Mouse (Mus musculus): ENCODE measurements around the gene Bnc1.

Bnc1 gene

GRCm38 (mm10) chr7:81992131-81993061 is at the start of gene Bnc1:
Bnc1 (minus strand) TSS chr7:81992292.
- in situ Hi-C loops (cut with MboI, MseI), result loop anchor here (5.0 kb wide), 1 partner anchor 65 kb away; no protein-coding TSS in a partner anchor

- in situ Hi-C loops (cut with MboI, MseI), result no loop called here
Observed at GRCm38 (mm10) chr7:82033347-82033746, 41.3 kb upstream of the Bnc1 start.

- in situ Hi-C loops (cut with MboI, MseI), result loop anchor here (10.0 kb wide), 1 partner anchor 1865 kb away; no protein-coding TSS in a partner anchor
Observed at GRCm38 (mm10) chr7:82029666-82030065, 37.6 kb upstream of the Bnc1 start.

GRCm38 (mm10) chr7:82025802-82026201 is 33.7 kb upstream of the Bnc1 start:
- in situ Hi-C loops (cut with MboI, MseI), result loop anchor here (10.0 kb wide), 1 partner anchor 1861 kb away; no protein-coding TSS in a partner anchor

GRCm38 (mm10) chr7:82023676-82024075 is 31.6 kb upstream of the Bnc1 start:
- in situ Hi-C loops (cut with MboI, MseI), result loop anchor here (10.0 kb wide), 1 partner anchor 1859 kb away; no protein-coding TSS in a partner anchor

- in situ Hi-C loops (cut with MboI, MseI), result loop anchor here (10.0 kb wide), 1 partner anchor 1858 kb away; no protein-coding TSS in a partner anchor
Observed at GRCm38 (mm10) chr7:82022404-82022803, 30.3 kb upstream of the Bnc1 start.

GRCm38 (mm10) chr7:82018031-82018430 is 25.9 kb upstream of the Bnc1 start:
- in situ Hi-C loops (cut with MboI, MseI), result no loop called here

GRCm38 (mm10) chr7:82016751-82017710 is 24.9 kb upstream of the Bnc1 start:
- in situ Hi-C loops (cut with MboI, MseI), result no loop called here

- in situ Hi-C loops (cut with MboI, MseI), result no loop called here
Observed at GRCm38 (mm10) chr7:82012472-82012871, 20.4 kb upstream of the Bnc1 start.

- in situ Hi-C loops (cut with MboI, MseI), result no loop called here
Observed at GRCm38 (mm10) chr7:82011534-82012401, 19.7 kb upstream of the Bnc1 start.

GRCm38 (mm10) chr7:82007151-82007550 is 15.1 kb upstream of the Bnc1 start:
- in situ Hi-C loops (cut with MboI, MseI), result no loop called here

GRCm38 (mm10) chr7:82004228-82004627 is 12.1 kb upstream of the Bnc1 start:
- in situ Hi-C loops (cut with MboI, MseI), result no loop called here

- in situ Hi-C loops (cut with MboI, MseI), result no loop called here
Observed at GRCm38 (mm10) chr7:81999816-82000215, 7.7 kb upstream of the Bnc1 start.

- in situ Hi-C loops (cut with MboI, MseI), result no loop called here
Observed at GRCm38 (mm10) chr7:81999372-81999771, 7.3 kb upstream of the Bnc1 start.

- in situ Hi-C loops (cut with MboI, MseI), result no loop called here
Observed at GRCm38 (mm10) chr7:81995975-81996374, 3.9 kb upstream of the Bnc1 start.

GRCm38 (mm10) chr7:81995126-81995525 is 3.0 kb upstream of the Bnc1 start:
- in situ Hi-C loops (cut with MboI, MseI), result no loop called here

- in situ Hi-C loops (cut with MboI, MseI), result loop anchor here (5.0 kb wide), 1 partner anchor 64 kb away; no protein-coding TSS in a partner anchor
Observed at GRCm38 (mm10) chr7:81993140-81993539, 1.0 kb upstream of the Bnc1 start.

GRCm38 (mm10) chr7:81991611-81992061 is 456 bp downstream of the Bnc1 start:
- in situ Hi-C loops (cut with MboI, MseI), result loop anchor here (5.0 kb wide), 1 partner anchor 66 kb away; no protein-coding TSS in a partner anchor

- in situ Hi-C loops (cut with MboI, MseI), result loop anchor here (5.0 kb wide), 1 partner anchor 66 kb away; no protein-coding TSS in a partner anchor
Observed at GRCm38 (mm10) chr7:81991116-81991515, 976 bp downstream of the Bnc1 start.

- in situ Hi-C loops (cut with MboI, MseI), result no loop called here
Observed at GRCm38 (mm10) chr7:81983651-81984050, 8.4 kb downstream of the Bnc1 start.
